Mouse (Mus musculus): ENCODE results near the gene Nde1. TPM values are rescaled to one million over a fixed set of nuclear protein-coding genes. Genes with fewer than 3 reads are reported as not detected.

Nde1 gene
- polyA plus RNA-seq, 1 experiment from 2014 or later: 72.6 TPM

MicroRNA genes within 50 kb of the gene (microRNA counts, 519-probe panel; counts per million panel counts)
- microRNA mmu-miR-484: 5,254 counts per million, percentile 82 among the panel's probes with 10 or more counts

Small RNA genes lying within 50 kb of the gene (microRNA-seq; reads per million reads assigned to microRNA genes)
- gene Gm27671: not detected
- gene Mir484: 2,042 reads per million, percentile 82 among the genes with 10 or more reads in this experiment

Other genes starting within 250 kb of the Nde1 start
- gene 2900011O08Rik, start 176.7 kb upstream of the Nde1 start, polyA plus RNA-seq (2014; fragmentation: Nextera tagmentation; extraction: Ambion mirVana): 0.88 and 1.6 TPM in 2 replicates
- gene Ifitm7, start 176.4 kb upstream of the Nde1 start, polyA plus RNA-seq (2014; fragmentation: Nextera tagmentation; extraction: Ambion mirVana): not detected in 2 replicates
- 10.3 and 12.2 TPM in 2 replicates for gene Marf1, start 76 bp downstream of the Nde1 start, polyA plus RNA-seq (2014; fragmentation: Nextera tagmentation; extraction: Ambion mirVana)
- 0.57 and 1.9 TPM in 2 replicates for gene Myh11, start 128.1 kb downstream of the Nde1 start, polyA plus RNA-seq (2014; fragmentation: Nextera tagmentation; extraction: Ambion mirVana)
- 123 and 131 TPM in 2 replicates for gene Fopnl, start 154.1 kb downstream of the Nde1 start, polyA plus RNA-seq (2014; fragmentation: Nextera tagmentation; extraction: Ambion mirVana)
- 2.0 and 3.3 TPM in 2 replicates for gene Abcc1, start 198.3 kb downstream of the Nde1 start, polyA plus RNA-seq (2014; fragmentation: Nextera tagmentation; extraction: Ambion mirVana)

All from heart, embryonic 14.5 days (tissue).